Mouse (Mus musculus): ENCODE measurements at regions not wholly inside any gene's neighbourhood (a gene's known extent, or its start where the extent isn't known, plus 50 kb on each side); places are given as distances from the start of the nearest gene placed in this dataset.
"Not testable (repeated sequence)": the region's sequence is repeated elsewhere in the genome, so short reads cannot be mapped to it uniquely, and the experiment has no call there.

DNA sequence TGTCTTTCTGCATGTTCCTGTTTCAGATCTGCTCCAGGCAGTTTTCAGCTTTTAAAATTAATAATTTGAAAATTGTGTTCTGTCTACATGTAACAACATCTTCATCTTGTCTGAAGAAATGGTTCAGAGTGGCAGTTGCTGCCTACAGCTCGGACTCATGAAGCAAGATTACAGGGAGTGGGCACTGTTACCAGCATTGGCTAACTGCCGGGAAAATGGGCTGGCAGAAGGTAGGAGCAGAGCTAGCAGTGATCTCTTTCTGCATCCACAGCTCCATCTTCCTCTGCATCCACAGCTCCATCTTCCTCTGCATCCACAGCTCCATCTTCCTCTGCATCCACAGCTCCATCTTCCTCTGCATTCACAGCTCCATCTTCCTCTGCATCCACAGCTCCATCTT lies 191.0 kb upstream of the Npvf start:
- not testable (repeated sequence) for H3K9ac ChIP-seq (ENCODE audit: low read length); H3K27ac ChIP-seq (replicated peaks; ENCODE audit: low read depth, low read length); H3K9me3 ChIP-seq (ENCODE audit: control insufficient read depth, low read length); H3K27me3 ChIP-seq (ENCODE audit: control insufficient read depth, insufficient read depth, low read length); DNase-seq (ENCODE audit: low spot score); ATAC-seq (ENCODE audit: insufficient number of reproducible peaks, low FRiP score, low TSS enrichment, low read depth); H3K4me2 ChIP-seq (ENCODE audit: low read depth, severe bottlenecking); H3K36me3 ChIP-seq (ENCODE audit: control insufficient read depth, insufficient read depth, low read length); H3K4me3 ChIP-seq (ENCODE audit: low read depth, low read length); H3K4me1 ChIP-seq (ENCODE audit: control insufficient read depth, insufficient read depth, low read length)
- 88% methylated on average over 2 of the region's 2 CpGs for WGBS

DNA sequence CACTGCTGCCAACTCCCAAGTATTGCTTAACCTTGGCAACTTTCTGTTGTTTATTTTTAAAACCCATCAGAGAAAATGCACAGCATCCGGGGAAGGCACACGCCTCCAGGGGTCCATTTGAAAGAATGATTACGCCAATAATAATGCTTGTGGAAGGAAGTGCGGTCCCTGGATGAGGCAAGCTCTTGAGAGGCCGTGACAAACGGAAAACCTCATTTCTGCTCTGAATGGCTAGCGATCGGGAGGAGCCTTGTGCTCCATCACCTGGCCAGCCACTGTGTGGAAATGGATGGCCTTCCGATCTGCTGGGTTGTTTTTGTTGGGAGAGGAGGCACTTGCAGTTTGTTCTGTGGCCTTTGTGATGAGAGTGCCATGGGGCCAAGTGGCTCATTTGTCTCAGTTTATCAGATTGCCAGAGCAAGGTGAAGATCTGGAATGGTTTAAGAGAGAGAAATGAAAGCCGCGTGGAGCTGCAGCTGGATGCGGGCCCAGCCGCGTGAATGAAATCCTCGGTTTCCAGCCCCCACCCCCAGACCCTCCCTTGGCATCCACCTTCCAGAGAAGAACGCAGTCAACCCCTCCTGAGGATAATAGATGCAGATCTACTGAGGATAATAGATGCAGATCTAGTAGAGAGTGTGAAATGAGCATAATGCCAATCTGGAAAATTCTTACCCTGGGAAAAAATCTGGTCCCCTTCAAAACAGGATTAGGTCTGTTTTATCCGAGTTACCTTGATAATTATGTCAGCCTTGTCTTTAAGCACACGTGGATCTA lies 192.7 kb upstream of the Npvf start:
- H3K27ac ChIP-seq (replicated peaks; ENCODE audit: low read depth, low read length) = no peak overlapping the region

DNA sequence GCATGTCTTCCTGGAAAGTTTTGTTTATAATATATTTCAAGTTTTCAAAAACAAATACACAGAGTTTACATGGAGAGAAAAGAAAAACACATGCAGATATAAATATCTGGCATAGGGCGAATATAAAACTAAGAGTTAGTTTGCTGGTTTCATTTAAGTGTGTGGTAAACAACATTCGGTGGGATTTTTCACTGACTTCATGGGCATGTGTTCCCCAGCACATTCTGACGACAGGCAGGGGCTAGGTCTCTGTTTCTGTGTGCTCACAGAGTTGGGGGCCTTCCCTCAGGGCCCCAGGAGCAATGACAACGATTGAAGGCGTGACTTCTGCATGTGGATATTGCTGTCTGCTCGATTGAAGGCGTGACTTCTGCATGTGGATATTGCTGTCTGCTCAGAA lies 193.3 kb upstream of the Npvf start:
- H3K4me1 ChIP-seq (ENCODE audit: control insufficient read depth, insufficient read depth, low read length) = no peaks in the 10 kb centered on the region
- H3K4me3 ChIP-seq (ENCODE audit: low read depth, low read length) = no peak overlapping the region
- H3K4me2 ChIP-seq (ENCODE audit: low read depth, severe bottlenecking) = no peak overlapping the region
- 87% methylated on average over 7 of the region's 7 CpGs for WGBS
- DNase-seq (ENCODE audit: low spot score) (no peak), ATAC-seq (ENCODE audit: insufficient number of reproducible peaks, low FRiP score, low TSS enrichment, low read depth) (no peak)
- no peaks in the 10 kb centered on the region for H3K9me3 ChIP-seq (ENCODE audit: control insufficient read depth, low read length)
- no peak overlapping the region for H3K9ac ChIP-seq (ENCODE audit: low read length)
- no peaks in the 10 kb centered on the region for H3K27me3 ChIP-seq (ENCODE audit: control insufficient read depth, insufficient read depth, low read length)
- H3K36me3 ChIP-seq (ENCODE audit: control insufficient read depth, insufficient read depth, low read length) = no peaks in the 10 kb centered on the region
- no peak overlapping the region for H3K27ac ChIP-seq (replicated peaks; ENCODE audit: low read depth, low read length)

More for the DNA sequence above, 192.7 kb upstream of the Npvf start:
- Histone ChIP-seq H3K36me3 (ENCODE audit: control insufficient read depth, insufficient read depth, low read length) (no peaks in the 10 kb centered on the region), H3K4me1 (ENCODE audit: control insufficient read depth, insufficient read depth, low read length) (no peaks in the 10 kb centered on the region), H3K9ac (ENCODE audit: low read length) (no peak overlapping the region), H3K4me2 (ENCODE audit: low read depth, severe bottlenecking) (no peak overlapping the region), H3K27me3 (ENCODE audit: control insufficient read depth, insufficient read depth, low read length) (no peaks in the 10 kb centered on the region), H3K9me3 (ENCODE audit: control insufficient read depth, low read length) (no peaks in the 10 kb centered on the region), H3K4me3 (ENCODE audit: low read depth, low read length) (no peak overlapping the region)
- ATAC-seq (ENCODE audit: insufficient number of reproducible peaks, low FRiP score, low TSS enrichment, low read depth) (no peak), DNase-seq (ENCODE audit: low spot score) (no peak)
- 62% methylated on average over 18 of the region's 18 CpGs for WGBS

DNA sequence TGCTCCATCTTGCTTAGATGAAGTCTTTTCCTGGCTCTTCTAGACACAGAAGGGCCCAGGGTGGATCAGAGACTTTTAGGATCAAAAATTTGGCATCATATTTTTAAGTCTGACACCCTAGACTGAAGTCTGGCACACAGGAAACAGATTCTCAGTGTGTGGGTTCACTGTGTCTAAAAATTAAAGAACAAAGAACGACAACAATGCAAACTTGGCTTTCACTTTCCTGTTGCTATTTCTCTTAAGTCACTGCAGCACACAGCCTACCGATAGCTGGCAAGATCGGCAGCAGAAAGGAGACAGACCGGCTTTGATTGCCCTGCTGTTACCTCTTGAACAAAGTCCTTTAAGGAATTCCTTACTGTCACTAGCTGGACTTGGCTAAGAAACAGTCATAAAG lies 204.9 kb upstream of the Npvf start:
- H3K27ac ChIP-seq (replicated peaks; ENCODE audit: low read depth, low read length) = no peak overlapping the region
- H3K4me3 ChIP-seq (ENCODE audit: low read depth, low read length) = no peak overlapping the region
- WGBS = 80% methylated on average over 4 of the region's 4 CpGs
- no peaks in the 10 kb centered on the region for H3K9me3 ChIP-seq (ENCODE audit: control insufficient read depth, low read length)
- no peak for ATAC-seq (ENCODE audit: insufficient number of reproducible peaks, low FRiP score, low TSS enrichment, low read depth)
- no peaks in the 10 kb centered on the region for H3K4me1 ChIP-seq (ENCODE audit: control insufficient read depth, insufficient read depth, low read length)
- no peak overlapping the region for H3K4me2 ChIP-seq (ENCODE audit: low read depth, severe bottlenecking)
- DNase-seq (ENCODE audit: low spot score) = no peak
- no peak overlapping the region for H3K9ac ChIP-seq (ENCODE audit: low read length)
- H3K27me3 ChIP-seq (ENCODE audit: control insufficient read depth, insufficient read depth, low read length) = no peaks in the 10 kb centered on the region
- H3K36me3 ChIP-seq (ENCODE audit: control insufficient read depth, insufficient read depth, low read length) = no peaks in the 10 kb centered on the region

DNA sequence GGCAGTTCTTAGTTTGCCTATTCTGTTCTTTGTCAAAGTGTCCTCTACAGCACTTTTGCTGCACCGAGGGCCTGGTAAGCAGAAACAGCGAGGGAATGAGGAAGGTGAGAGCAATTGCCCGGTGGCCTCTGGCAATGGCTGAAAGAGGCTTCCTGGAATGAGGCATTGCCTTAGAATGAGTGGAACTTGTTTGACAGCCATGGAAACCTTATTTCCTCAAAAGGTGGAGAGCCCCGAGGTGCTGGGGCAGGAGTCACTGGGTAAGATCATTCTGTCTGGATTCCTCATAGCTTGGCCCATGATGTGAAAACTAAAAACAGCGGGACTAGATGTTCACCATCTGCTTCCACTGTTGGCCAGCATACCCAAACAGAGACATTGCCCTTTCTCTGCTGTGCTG lies 223.8 kb upstream of the Npvf start:
- Histone ChIP-seq H3K27ac (replicated peaks; ENCODE audit: low read depth, low read length) (no peak overlapping the region), H3K36me3 (ENCODE audit: control insufficient read depth, insufficient read depth, low read length) (no peaks in the 10 kb centered on the region), H3K4me2 (ENCODE audit: low read depth, severe bottlenecking) (no peak overlapping the region), H3K4me1 (ENCODE audit: control insufficient read depth, insufficient read depth, low read length) (peaks cover 3% of the 10 kb centered on the region; the same call in 1 of the 2 replicates), H3K9ac (ENCODE audit: low read length) (no peak overlapping the region), H3K27me3 (ENCODE audit: control insufficient read depth, insufficient read depth, low read length) (0 out of 2 replicates have a peak, but pooled peaks cover 3% of the 10 kb centered on the region), H3K4me3 (ENCODE audit: low read depth, low read length) (no peak overlapping the region), H3K9me3 (ENCODE audit: control insufficient read depth, low read length) (no peaks in the 10 kb centered on the region)
- 62% methylated on average over 5 of the region's 5 CpGs for WGBS
- DNase-seq (ENCODE audit: low spot score) (no peak), ATAC-seq (ENCODE audit: insufficient number of reproducible peaks, low FRiP score, low TSS enrichment, low read depth) (no peak)

DNA sequence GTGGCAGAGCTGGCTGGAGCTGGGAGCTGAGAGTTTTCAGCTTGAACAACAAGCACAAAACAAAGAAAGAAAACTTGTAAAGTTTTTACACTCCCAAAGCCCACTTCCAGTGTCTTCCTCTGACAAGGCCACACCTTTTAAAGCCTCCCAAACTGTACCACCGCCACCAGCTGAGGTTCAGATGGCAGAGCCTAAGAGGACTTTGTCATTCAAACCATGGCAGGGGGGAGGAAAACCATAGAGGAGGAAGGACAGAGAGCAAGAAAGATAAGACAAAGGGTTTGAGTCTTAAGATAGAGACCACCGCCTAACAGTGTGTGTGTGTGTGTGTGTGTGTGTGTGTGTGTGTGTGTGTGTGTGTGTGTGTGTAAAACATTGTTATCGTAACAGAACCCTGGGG lies 228.1 kb upstream of the Npvf start:
- DNase-seq (ENCODE audit: low spot score) (no peak), ATAC-seq (ENCODE audit: insufficient number of reproducible peaks, low FRiP score, low TSS enrichment, low read depth) (no peak)
- Histone ChIP-seq H3K4me3 (ENCODE audit: low read depth, low read length) (no peak overlapping the region), H3K36me3 (ENCODE audit: control insufficient read depth, insufficient read depth, low read length) (no peaks in the 10 kb centered on the region), H3K27me3 (ENCODE audit: control insufficient read depth, insufficient read depth, low read length) (no peaks in the 10 kb centered on the region), H3K4me1 (ENCODE audit: control insufficient read depth, insufficient read depth, low read length) (peaks cover 6% of the 10 kb centered on the region; the same call in 1 of the 2 replicates), H3K9ac (ENCODE audit: low read length) (no peak overlapping the region), H3K9me3 (ENCODE audit: control insufficient read depth, low read length) (no peaks in the 10 kb centered on the region), H3K4me2 (ENCODE audit: low read depth, severe bottlenecking) (no peak overlapping the region; the same call in 1 of the 2 replicates), H3K27ac (replicated peaks; ENCODE audit: low read depth, low read length) (no peak overlapping the region)
- WGBS = 71% methylated on average over 3 of the region's 3 CpGs

DNA sequence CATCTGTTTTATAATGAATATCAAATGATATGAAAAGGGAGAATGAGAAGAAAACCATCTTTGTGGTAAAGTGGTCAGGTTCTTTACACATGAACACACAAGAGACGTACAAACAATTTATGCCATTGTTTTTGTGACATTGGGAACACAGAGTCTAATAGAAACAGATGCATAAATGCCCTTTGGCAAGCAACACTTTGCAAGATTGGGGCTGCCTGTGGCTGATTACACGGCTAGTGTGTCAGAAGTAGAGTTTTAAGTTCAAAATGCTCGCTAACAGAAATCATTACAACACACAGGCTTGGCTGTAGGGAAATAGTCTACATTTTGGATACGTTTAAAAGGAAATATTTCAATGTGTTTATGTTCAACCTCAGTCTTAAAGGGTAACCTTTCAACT lies 228.5 kb upstream of the Npvf start:
- no peaks in the 10 kb centered on the region for H3K9me3 ChIP-seq (ENCODE audit: control insufficient read depth, low read length)
- no peak overlapping the region for H3K4me3 ChIP-seq (ENCODE audit: low read depth, low read length)
- ATAC-seq (ENCODE audit: insufficient number of reproducible peaks, low FRiP score, low TSS enrichment, low read depth) (no peak), DNase-seq (ENCODE audit: low spot score) (no peak)
- peaks cover 6% of the 10 kb centered on the region; the same call in 1 of the 2 replicates for H3K4me1 ChIP-seq (ENCODE audit: control insufficient read depth, insufficient read depth, low read length)
- H3K9ac ChIP-seq (ENCODE audit: low read length) = no peak overlapping the region
- no peaks in the 10 kb centered on the region for H3K27me3 ChIP-seq (ENCODE audit: control insufficient read depth, insufficient read depth, low read length)
- H3K36me3 ChIP-seq (ENCODE audit: control insufficient read depth, insufficient read depth, low read length) = no peaks in the 10 kb centered on the region
- no peak overlapping the region for H3K4me2 ChIP-seq (ENCODE audit: low read depth, severe bottlenecking)
- 47% methylated on average over 4 of the region's 4 CpGs for WGBS
- no peak overlapping the region for H3K27ac ChIP-seq (replicated peaks; ENCODE audit: low read depth, low read length)

DNA sequence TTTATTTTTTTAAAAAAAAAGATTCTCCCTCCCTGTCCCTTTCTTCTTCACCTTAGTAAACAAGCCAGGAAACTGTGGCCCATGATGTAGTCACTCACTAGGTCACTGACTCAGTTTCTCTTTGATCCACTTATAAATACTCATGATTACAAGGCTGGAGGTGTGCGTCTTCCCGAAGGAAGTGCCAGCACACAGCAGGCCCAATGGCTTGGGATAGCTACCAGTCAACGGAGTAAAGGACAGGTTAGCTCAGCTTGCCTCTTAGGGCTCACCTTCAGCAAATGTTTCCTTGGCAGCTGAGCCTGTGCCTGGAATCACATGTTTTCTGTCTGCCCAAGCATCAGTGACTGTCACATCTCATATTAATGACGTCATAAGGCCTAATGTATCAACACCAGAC lies 230.8 kb upstream of the Npvf start:
- Histone ChIP-seq H3K27ac (replicated peaks; ENCODE audit: low read depth, low read length) (no peak overlapping the region), H3K4me3 (ENCODE audit: low read depth, low read length) (no peak overlapping the region), H3K27me3 (ENCODE audit: control insufficient read depth, insufficient read depth, low read length) (no peaks in the 10 kb centered on the region), H3K4me1 (ENCODE audit: control insufficient read depth, insufficient read depth, low read length) (peaks cover 6% of the 10 kb centered on the region; the same call in 1 of the 2 replicates), H3K4me2 (ENCODE audit: low read depth, severe bottlenecking) (no peak overlapping the region), H3K9ac (ENCODE audit: low read length) (no peak overlapping the region), H3K9me3 (ENCODE audit: control insufficient read depth, low read length) (no peaks in the 10 kb centered on the region), H3K36me3 (ENCODE audit: control insufficient read depth, insufficient read depth, low read length) (no peaks in the 10 kb centered on the region)
- DNase-seq (ENCODE audit: low spot score) (no peak), ATAC-seq (ENCODE audit: insufficient number of reproducible peaks, low FRiP score, low TSS enrichment, low read depth) (no peak)
- 93% methylated on average over 4 of the region's 4 CpGs for WGBS
